Mouse (Mus musculus): ENCODE measurements around the gene Bche.
A peak's percentile ranks its signal among the peaks of the same experiment; 100 is the strongest.

The Bche gene

GRCm38 (mm10) chr3:73708410-73708714, at the start of gene Bche:
Gene Bche (minus strand): TSS chr3:73708415.
- DNase-seq (ENCODE audit: extremely low read depth, low read depth), result no peak

DNA sequence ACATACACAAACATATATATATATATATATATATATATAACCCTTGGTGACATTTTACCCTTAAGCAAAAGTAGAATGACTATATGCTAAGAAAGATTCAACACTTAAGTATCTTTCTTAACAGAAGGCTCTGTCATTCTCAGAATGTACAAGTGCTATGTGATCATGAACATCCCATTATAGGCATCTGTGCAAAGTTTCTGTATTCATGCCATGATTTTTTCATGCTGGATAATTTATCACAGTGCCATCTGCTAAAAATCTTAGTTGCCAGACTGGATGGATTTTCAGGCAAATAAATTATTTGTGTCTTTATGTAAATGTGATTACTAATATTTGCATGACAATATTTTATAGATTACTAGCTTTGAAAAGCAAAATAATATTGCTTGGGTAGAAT, 33.8 kb upstream of the Bche start:
- no peak for DNase-seq (ENCODE audit: extremely low read depth, low read depth)

- DNase-seq (ENCODE audit: extremely low read depth, low read depth), result peak; percentile 21
Measured at GRCm38 (mm10) chr3:73731677-73732076, 23.5 kb upstream of the Bche start.

GRCm38 (mm10) chr3:73729511-73729910, 21.3 kb upstream of the Bche start:
- no peak for DNase-seq (ENCODE audit: extremely low read depth, low read depth)

GRCm38 (mm10) chr3:73725711-73726110, 17.5 kb upstream of the Bche start:
- no peak for DNase-seq (ENCODE audit: extremely low read depth, low read depth)

GRCm38 (mm10) chr3:73724869-73725268, 16.7 kb upstream of the Bche start:
- DNase-seq (ENCODE audit: extremely low read depth, low read depth), result no peak

DNA sequence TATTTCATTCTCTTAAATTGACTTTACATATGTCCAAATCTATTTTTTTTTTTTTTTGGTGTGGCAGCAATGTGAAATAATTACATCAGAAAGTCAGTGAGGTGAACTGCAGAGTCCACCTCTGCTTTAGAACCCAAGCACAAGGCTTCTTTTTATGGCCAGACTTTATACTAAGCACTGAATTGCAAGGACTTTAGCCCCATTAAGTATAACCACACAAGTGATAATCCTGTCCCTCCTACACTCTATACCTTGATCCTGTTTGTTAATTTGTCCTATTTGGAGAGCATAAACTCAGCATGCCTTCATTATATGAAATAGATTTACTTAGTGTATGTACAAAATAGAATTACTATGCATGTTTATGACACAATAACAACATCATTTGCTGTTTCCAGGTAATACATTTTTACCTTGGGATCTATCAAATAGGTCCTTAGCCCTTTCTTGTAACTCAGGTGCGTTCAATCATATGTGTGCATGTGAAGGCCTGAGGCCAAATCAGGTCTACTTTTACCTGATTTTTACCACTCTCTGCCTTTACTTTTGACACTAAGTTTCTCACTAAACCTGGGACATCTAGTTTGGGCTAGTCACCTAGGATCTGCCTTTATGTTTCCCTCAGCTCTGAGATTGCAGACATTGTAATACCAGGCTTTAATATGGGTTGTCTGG, 9.5 kb upstream of the Bche start:
- no peak for DNase-seq (ENCODE audit: extremely low read depth, low read depth)

- DNase-seq (ENCODE audit: extremely low read depth, low read depth), result no peak
Measured at GRCm38 (mm10) chr3:73709871-73710270, 1.7 kb upstream of the Bche start.

GRCm38 (mm10) chr3:73707461-73708409, 480 bp downstream of the Bche start:
- peak; percentile 32 for DNase-seq (ENCODE audit: extremely low read depth, low read depth)

- no peak for DNase-seq (ENCODE audit: extremely low read depth, low read depth)
Measured at GRCm38 (mm10) chr3:73706544-73706943, 1.7 kb downstream of the Bche start.

GRCm38 (mm10) chr3:73698889-73699288, 9.3 kb downstream of the Bche start:
- no peak for DNase-seq (ENCODE audit: extremely low read depth, low read depth)

DNA sequence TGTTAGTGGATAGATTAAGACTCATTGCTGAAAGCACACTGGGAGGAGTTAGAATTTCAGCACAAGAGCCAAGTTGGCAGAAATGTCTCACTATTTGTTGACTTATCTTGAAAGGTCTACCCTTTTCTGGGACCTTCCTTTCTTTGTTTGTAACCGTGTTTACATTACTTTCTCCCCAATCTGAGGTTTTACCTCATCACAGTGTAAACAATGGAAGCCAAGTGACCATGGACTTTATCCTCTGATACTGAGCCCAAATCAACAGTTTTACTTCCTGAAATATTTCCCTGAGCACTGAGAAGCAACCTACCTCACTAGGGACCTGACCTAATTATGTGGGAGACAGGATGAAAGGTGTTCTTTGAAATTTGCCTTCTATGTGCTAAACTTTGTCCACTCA, 34.9 kb downstream of the Bche start:
- no peak for DNase-seq (ENCODE audit: extremely low read depth, low read depth)

DNA sequence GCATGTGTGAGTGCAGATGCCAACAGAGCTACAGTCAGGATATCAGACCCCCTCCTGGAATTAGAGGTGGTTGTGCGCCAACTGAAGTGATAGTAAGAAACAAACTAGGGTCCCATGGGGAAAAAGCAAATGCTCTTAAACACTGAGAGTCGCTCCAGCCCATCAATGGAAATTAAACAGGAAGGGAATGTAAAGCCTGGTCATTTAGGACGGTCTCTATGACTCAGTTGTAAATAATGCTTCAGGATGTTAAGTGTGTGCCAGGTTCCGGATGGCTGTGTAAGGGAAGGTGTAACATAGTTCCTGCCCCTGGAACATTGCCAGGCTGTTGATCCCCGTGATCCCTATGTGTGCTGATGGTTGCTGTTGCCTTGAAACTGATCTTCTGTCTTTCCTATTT, 40.0 kb downstream of the Bche start:
- DNase-seq (ENCODE audit: extremely low read depth, low read depth), result no peak

DNA sequence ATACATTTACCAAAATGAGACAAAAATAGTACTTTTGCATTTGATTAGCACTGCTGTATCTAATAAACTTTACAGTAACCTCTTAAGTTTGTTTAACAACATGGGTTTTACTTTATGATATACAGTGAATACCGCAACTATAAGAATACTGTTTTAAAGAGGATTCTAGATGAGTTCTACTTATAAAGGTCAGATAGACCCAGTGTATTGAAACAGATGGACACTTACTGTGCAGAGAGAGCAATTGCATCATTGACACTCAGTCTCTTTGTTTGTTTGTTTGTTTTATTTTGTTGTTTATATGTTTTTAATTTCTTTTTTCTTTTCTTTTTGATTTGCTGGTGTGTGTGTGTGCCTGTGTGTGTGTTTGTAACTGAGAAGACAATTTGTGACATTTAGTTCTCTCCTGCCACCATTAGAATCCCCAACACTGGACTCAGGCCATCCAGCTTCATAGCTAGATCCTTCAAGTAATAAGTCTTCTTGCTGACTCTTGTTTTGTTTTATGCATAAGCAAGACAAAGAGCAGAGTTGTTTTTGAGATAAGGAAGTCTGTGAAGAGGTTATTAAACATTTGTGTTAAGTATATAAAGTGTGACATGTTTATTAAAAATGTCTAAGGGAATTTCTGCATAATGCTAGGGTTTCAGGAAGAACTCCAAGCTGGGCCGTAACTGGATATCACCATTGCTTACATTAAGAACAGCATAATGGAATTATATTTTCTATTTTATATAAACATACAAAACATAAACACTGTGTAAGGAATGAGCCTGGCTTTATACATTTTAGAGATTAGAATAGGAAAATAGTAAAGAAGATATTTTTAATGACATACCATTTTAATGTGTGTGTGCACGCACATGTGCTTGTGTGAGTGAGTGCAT, 40.7 kb downstream of the Bche start:
- no peak for DNase-seq (ENCODE audit: extremely low read depth, low read depth)

- DNase-seq (ENCODE audit: extremely low read depth, low read depth), result no peak
Measured at GRCm38 (mm10) chr3:73650281-73650680, 57.9 kb downstream of the Bche start.

DNA sequence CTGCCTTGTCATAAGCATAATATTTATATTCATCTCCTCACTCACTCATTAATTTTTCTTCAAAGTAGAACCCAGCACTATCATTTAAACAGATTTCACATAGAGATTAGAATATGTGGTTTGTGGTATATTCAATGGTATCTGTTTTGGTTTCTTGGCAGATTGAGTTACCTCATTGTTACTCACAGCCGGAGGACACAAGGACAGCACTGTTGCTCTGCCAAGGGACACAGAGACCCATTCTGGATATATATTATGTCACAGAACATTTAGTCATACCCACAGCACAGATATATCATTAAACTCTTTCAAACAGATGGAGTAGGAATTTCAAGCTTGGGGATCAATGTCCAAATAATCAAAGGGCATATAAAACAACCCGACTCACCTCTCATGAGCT, 61.2 kb downstream of the Bche start:
- no peak for DNase-seq (ENCODE audit: extremely low read depth, low read depth)

DNA sequence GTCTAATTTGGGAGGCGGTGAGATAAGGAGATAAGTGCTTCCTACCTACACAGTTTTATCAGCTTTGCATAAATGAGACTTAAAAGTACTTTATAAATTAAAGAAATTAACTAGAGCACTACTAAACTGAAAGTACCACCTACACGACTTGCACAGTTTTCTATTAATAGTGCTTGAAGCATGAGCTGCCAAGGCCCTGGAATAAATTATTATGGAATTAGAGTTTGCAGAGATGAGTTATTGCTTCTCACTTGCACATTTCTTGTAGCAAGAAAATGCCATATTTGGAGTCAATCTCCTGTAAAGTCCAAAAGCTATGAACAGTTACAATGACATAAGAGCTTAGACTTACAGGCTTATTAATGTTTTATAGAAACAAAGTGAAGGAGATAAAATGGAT, 96.8 kb downstream of the Bche start:
- no peak for DNase-seq (ENCODE audit: extremely low read depth, low read depth)

- no peak for DNase-seq (ENCODE audit: extremely low read depth, low read depth)
Measured at GRCm38 (mm10) chr3:73591757-73592533, 116.3 kb downstream of the Bche start.

Measured in MEL-GATA-1-ER (cell line).